Mouse (Mus musculus): ENCODE measurements around the gene Anks1b.

DNA sequence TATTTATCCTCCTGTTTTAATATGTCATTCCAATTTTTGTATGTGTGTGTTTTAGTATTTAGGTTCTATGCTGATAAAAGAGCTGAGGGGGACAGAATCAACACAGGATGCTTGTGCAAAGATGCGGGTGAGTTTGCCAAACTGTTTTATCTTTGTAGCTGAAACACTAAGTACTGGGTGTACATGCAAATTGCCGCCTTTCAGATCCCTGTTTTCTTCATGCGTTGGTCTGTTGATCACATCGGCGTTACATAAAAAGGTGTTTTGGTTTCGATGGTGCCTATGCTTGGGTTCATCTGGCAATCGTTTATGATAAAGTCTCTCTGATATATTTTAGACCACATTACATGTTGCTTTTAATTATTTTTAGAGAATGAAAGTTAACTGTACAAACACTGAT is 1050.2 kb downstream of the Anks1b start:
- TF ChIP-seq CTCF (IDR thresholded peaks at IDR 0.05) (no peak), EP300 (IDR thresholded peaks at IDR 0.05) (no peak)

All from lung, postnatal 0 days (tissue).